9 mouse cellular contexts compared by ENCODE assay signal in the genomic region with DNA sequence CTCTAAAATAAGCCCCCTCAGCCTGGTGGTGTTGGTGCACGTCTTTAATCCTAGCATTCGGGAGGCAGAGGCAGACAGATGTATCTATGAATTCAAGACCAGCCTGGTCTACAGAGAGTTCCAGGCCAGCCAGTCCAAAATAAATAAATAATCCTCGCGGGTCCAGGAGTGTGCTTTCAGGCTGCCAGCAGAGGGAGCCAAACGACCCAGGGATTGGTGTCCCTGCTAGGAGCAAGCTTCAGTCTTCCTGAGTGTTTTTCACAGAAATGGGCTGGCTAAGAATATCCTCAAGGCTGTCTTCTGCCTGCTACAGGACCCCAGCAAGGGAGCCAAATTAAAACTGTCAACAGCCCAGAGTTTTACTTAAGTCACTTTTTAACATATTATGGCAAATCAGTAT. TPM values are rescaled to one million over a fixed set of nuclear protein-coding genes. Genes with fewer than 3 reads are reported as not detected.
DNase-seq lines count a peak whose midpoint lies in the region; ATAC-seq and TF ChIP-seq lines count a peak whose summit lies in the region.
"Had no signal": no experiment of that assay in that cellular context is flagged by ENCODE, and none has a peak within 500 bp of the region (broad histone marks: within the 10 kb centered on the region; RNA-seq: fewer than 3 reads in every experiment).

No protein-coding gene starts in this region.

- no peak overlapping the region for H3K4me2 ChIP-seq in limb, embryonic 11.5 days (ENCODE audit: low read depth, severe bottlenecking)
- H3K4me2 ChIP-seq in midbrain, postnatal 0 days (ENCODE audit: low read depth, low read length, poor library complexity, severe bottlenecking): no peak overlapping the region
- H3K4me2 ChIP-seq: embryonic facial prominence, embryonic 15.5 days had no signal

- H3K4me1 ChIP-seq in testis, adult 2 months (ENCODE audit: control insufficient read depth, insufficient read depth, low read length): no peaks in the 10 kb centered on the region
- no peaks in the 10 kb centered on the region for H3K4me1 ChIP-seq in cerebellum, adult 2 months (ENCODE audit: control insufficient read depth, insufficient read depth, low read length)
- H3K4me1 ChIP-seq in limb, embryonic 11.5 days (ENCODE audit: control insufficient read depth, insufficient read depth, low read length): no peaks in the 10 kb centered on the region
- peaks cover 20% of the 10 kb centered on the region for H3K4me1 ChIP-seq in midbrain, postnatal 0 days (ENCODE audit: insufficient read depth, low read length)
- H3K4me1 ChIP-seq: embryonic facial prominence, embryonic 15.5 days had no signal

- DNase-seq in testis, postnatal 14 days (ENCODE audit: low spot score): no peak
- DNase-seq in cerebellum, adult 2 months: peak; percentile 78 to 79
- peak; percentile 77 for DNase-seq in gastrocnemius, adult 18-20 months (ENCODE audit: low spot score)
- peak; percentile 89 for DNase-seq in induced T-regulatory cell, adult 2 months (ENCODE audit: low read depth)
- DNase-seq in limb, embryonic 11.5 days (ENCODE audit: low spot score): peak; percentile 95
- DNase-seq in midbrain, postnatal 0 days (ENCODE audit: low spot score): peak; percentile 85
- peak; percentile 85 to 95 for DNase-seq in spleen, postnatal 4 days (ENCODE audit: low spot score in 2 of 2)

- H3K4me3 ChIP-seq in testis, adult 2 months (ENCODE audit: control insufficient read depth, low read depth, low read length): no peak overlapping the region
- H3K4me3 ChIP-seq in cerebellum, adult 2 months (replicated peaks; ENCODE audit: insufficient read depth, low read depth, low read length): no peak overlapping the region
- H3K4me3 ChIP-seq in limb, embryonic 11.5 days (ENCODE audit: low read depth, low read length): no peak overlapping the region
- H3K4me3 ChIP-seq in midbrain, postnatal 0 days (ENCODE audit: low read depth, low read length): no peak overlapping the region
- H3K4me3 ChIP-seq: embryonic facial prominence, embryonic 15.5 days had no signal

- peak; percentile 70; the same call in 1 of the 2 replicates for TF ChIP-seq CTCF in testis, adult 2 months (IDR thresholded peaks at IDR 0.05; ENCODE audit: control insufficient read depth, insufficient read depth, insufficient replicate concordance, low read depth, low read length)
- peak; percentile 97 for TF ChIP-seq CTCF in cerebellum, adult 2 months (IDR thresholded peaks at IDR 0.05; ENCODE audit: borderline replicate concordance, insufficient read depth, low read depth, low read length)
- peak; percentile 93 for TF ChIP-seq CTCF in midbrain, postnatal 0 days (IDR thresholded peaks at IDR 0.05)

- no peak for TF ChIP-seq POLR2A in testis, adult 2 months (IDR thresholded peaks at IDR 0.05; ENCODE audit: control insufficient read depth, low read depth, low read length)
- TF ChIP-seq POLR2A in cerebellum, adult 2 months (IDR thresholded peaks at IDR 0.05; ENCODE audit: borderline replicate concordance, insufficient read depth, low read length): no peak

- WGBS in cerebellum, adult 2 months: 20% methylated on average over 5 of the region's 5 CpGs
- WGBS in limb, embryonic 11.5 days: 23% methylated on average over 5 of the region's 5 CpGs
- WGBS in midbrain, postnatal 0 days: 22% methylated on average over 5 of the region's 5 CpGs

- H3K9ac ChIP-seq in limb, embryonic 11.5 days (ENCODE audit: low read length): no peak overlapping the region
- no peak overlapping the region for H3K9ac ChIP-seq in midbrain, postnatal 0 days (replicated peaks; ENCODE audit: low read length, poor library complexity, severe bottlenecking)
- H3K9ac ChIP-seq: embryonic facial prominence, embryonic 15.5 days had no signal

- no peaks in the 10 kb centered on the region for H3K9me3 ChIP-seq in limb, embryonic 11.5 days (ENCODE audit: control insufficient read depth, low read length)
- H3K9me3 ChIP-seq in midbrain, postnatal 0 days (ENCODE audit: low read length): no peaks in the 10 kb centered on the region
- H3K9me3 ChIP-seq: embryonic facial prominence, embryonic 15.5 days had no signal

- ATAC-seq in limb, embryonic 11.5 days (ENCODE audit: insufficient number of reproducible peaks, low FRiP score, low TSS enrichment, low read depth): peak; percentile 72
- ATAC-seq in midbrain, postnatal 0 days (ENCODE audit: low FRiP score): no peak

- H3K27me3 ChIP-seq in testis, adult 2 months (ENCODE audit: control insufficient read depth, insufficient read depth, low read length): no peaks in the 10 kb centered on the region
- no peaks in the 10 kb centered on the region for H3K27me3 ChIP-seq in cerebellum, adult 2 months (ENCODE audit: control insufficient read depth, insufficient read depth, low read length)
- H3K27me3 ChIP-seq in limb, embryonic 11.5 days (ENCODE audit: control insufficient read depth, insufficient read depth, low read length): no peaks in the 10 kb centered on the region
- H3K27me3 ChIP-seq in midbrain, postnatal 0 days (ENCODE audit: insufficient read depth, low read length): no peaks in the 10 kb centered on the region
- H3K27me3 ChIP-seq: embryonic facial prominence, embryonic 15.5 days had no signal

- no peak overlapping the region for H3K27ac ChIP-seq in testis, adult 2 months (ENCODE audit: control insufficient read depth, insufficient read depth, low read depth, low read length)
- H3K27ac ChIP-seq in cerebellum, adult 2 months (ENCODE audit: insufficient read depth, low read length): no peak overlapping the region
- no peak overlapping the region for H3K27ac ChIP-seq in limb, embryonic 11.5 days (replicated peaks; ENCODE audit: low read depth, low read length)
- H3K27ac ChIP-seq in midbrain, postnatal 0 days (ENCODE audit: low read depth, low read length): no peak overlapping the region
- H3K27ac ChIP-seq: embryonic facial prominence, embryonic 15.5 days had no signal

- no peaks in the 10 kb centered on the region; the same call in none of the 2 replicates for H3K36me3 ChIP-seq in testis, adult 2 months (ENCODE audit: control insufficient read depth, insufficient read depth, low read length)
- H3K36me3 ChIP-seq in limb, embryonic 11.5 days (ENCODE audit: control insufficient read depth, insufficient read depth, low read length): peaks cover 11% of the 10 kb centered on the region
- H3K36me3 ChIP-seq in midbrain, postnatal 0 days (ENCODE audit: insufficient read depth, low read length): no peaks in the 10 kb centered on the region; the same call in 1 of the 2 replicates

RNA-seq across cellular contexts. Expression of a gene that starts 11.6 kb away (rescaled TPM):
- 2.0 and 3.5 TPM in 2 replicates for polyA plus RNA-seq in testis, adult 2 months (2012; rRNA removed)
- 8.0 and 10.0 TPM in 2 replicates for polyA plus RNA-seq in cerebellum, adult 2 months (2012; rRNA removed)
- total RNA-seq in gastrocnemius, adult 18-20 months (2021): 1 to 10 TPM; 2.6 to 2.8 TPM
- polyA plus RNA-seq in limb, embryonic 11.5 days (2014; fragmentation: Nextera tagmentation; extraction: Ambion mirVana): 20.1 and 23.4 TPM in 2 replicates
- 1.9 and 4.2 TPM in 2 replicates for total RNA-seq in midbrain, postnatal 0 days (2014; rRNA removed)
- 5.0 and 5.7 TPM in 2 replicates for polyA plus RNA-seq in midbrain, postnatal 0 days (2015; fragmentation: Nextera tagmentation; extraction: Ambion mirVana)

RNA-seq across cellular contexts. Expression of a gene that starts 13.8 kb away (rescaled TPM):
- polyA plus RNA-seq in testis, adult 2 months (2012; rRNA removed): 3.4 and 4.1 TPM in 2 replicates
- 1.5 and 2.2 TPM in 2 replicates for polyA plus RNA-seq in cerebellum, adult 2 months (2012; rRNA removed)
- total RNA-seq in gastrocnemius, adult 18-20 months (2021): under 1 TPM; 0.27 to 0.62 TPM
- 40.4 and 41.4 TPM in 2 replicates for polyA plus RNA-seq in limb, embryonic 11.5 days (2014; fragmentation: Nextera tagmentation; extraction: Ambion mirVana)
- total RNA-seq in midbrain, postnatal 0 days (2014; rRNA removed): 9.0 and 11.4 TPM in 2 replicates
- polyA plus RNA-seq in midbrain, postnatal 0 days (2015; fragmentation: Nextera tagmentation; extraction: Ambion mirVana): 11.6 and 12.0 TPM in 2 replicates

RNA-seq across cellular contexts. Expression of a gene that starts 19.2 kb away (rescaled TPM):
- not detected in 2 replicates for polyA plus RNA-seq in testis, adult 2 months (2012; rRNA removed)
- polyA plus RNA-seq in cerebellum, adult 2 months (2012; rRNA removed): 0.20 and 0.38 TPM in 2 replicates
- total RNA-seq in gastrocnemius, adult 18-20 months (2021): not detected
- 7.3 and 7.9 TPM in 2 replicates for polyA plus RNA-seq in limb, embryonic 11.5 days (2014; fragmentation: Nextera tagmentation; extraction: Ambion mirVana)
- 0.55 TPM in 1 of 2 replicates, not detected in the other for total RNA-seq in midbrain, postnatal 0 days (2014; rRNA removed)
- polyA plus RNA-seq in midbrain, postnatal 0 days (2015; fragmentation: Nextera tagmentation; extraction: Ambion mirVana): 0.33 and 0.48 TPM in 2 replicates

RNA-seq across cellular contexts. Expression of a gene that starts 22.0 kb away (rescaled TPM):
- 0.57 and 1.2 TPM in 2 replicates for polyA plus RNA-seq in testis, adult 2 months (2012; rRNA removed)
- 4.1 and 5.7 TPM in 2 replicates for polyA plus RNA-seq in cerebellum, adult 2 months (2012; rRNA removed)
- 1 to 10 TPM; 1.5 to 3.0 TPM for total RNA-seq in gastrocnemius, adult 18-20 months (2021)
- polyA plus RNA-seq in limb, embryonic 11.5 days (2014; fragmentation: Nextera tagmentation; extraction: Ambion mirVana): 165 and 174 TPM in 2 replicates
- 12.3 and 14.8 TPM in 2 replicates for total RNA-seq in midbrain, postnatal 0 days (2014; rRNA removed)
- polyA plus RNA-seq in midbrain, postnatal 0 days (2015; fragmentation: Nextera tagmentation; extraction: Ambion mirVana): 16.2 and 18.1 TPM in 2 replicates

RNA-seq across cellular contexts. Expression of a gene that starts 28.2 kb away (rescaled TPM):
- 6.5 and 6.6 TPM in 2 replicates for polyA plus RNA-seq in testis, adult 2 months (2012; rRNA removed)
- 20.2 and 25.1 TPM in 2 replicates for polyA plus RNA-seq in cerebellum, adult 2 months (2012; rRNA removed)
- total RNA-seq in gastrocnemius, adult 18-20 months (2021): under 1 TPM; 0.26 to 0.34 TPM
- 4.4 and 4.6 TPM in 2 replicates for polyA plus RNA-seq in limb, embryonic 11.5 days (2014; fragmentation: Nextera tagmentation; extraction: Ambion mirVana)
- 133 and 153 TPM in 2 replicates for total RNA-seq in midbrain, postnatal 0 days (2014; rRNA removed)
- 136 and 149 TPM in 2 replicates for polyA plus RNA-seq in midbrain, postnatal 0 days (2015; fragmentation: Nextera tagmentation; extraction: Ambion mirVana)
